Mouse (Mus musculus): Measurements from ENCODE around the gene Adam33. TPM values are rescaled to one million over a fixed set of nuclear protein-coding genes. Genes with fewer than 3 reads are reported as not detected.
"Not testable (repeated sequence)": the region's sequence is repeated elsewhere in the genome, so short reads cannot be mapped to it uniquely, and the experiment has no call there.

Adam33 gene
- 5.3 TPM in 2 replicates for polyA plus RNA-seq (2015; fragmentation: Nextera tagmentation; extraction: Ambion mirVana)

DNA sequence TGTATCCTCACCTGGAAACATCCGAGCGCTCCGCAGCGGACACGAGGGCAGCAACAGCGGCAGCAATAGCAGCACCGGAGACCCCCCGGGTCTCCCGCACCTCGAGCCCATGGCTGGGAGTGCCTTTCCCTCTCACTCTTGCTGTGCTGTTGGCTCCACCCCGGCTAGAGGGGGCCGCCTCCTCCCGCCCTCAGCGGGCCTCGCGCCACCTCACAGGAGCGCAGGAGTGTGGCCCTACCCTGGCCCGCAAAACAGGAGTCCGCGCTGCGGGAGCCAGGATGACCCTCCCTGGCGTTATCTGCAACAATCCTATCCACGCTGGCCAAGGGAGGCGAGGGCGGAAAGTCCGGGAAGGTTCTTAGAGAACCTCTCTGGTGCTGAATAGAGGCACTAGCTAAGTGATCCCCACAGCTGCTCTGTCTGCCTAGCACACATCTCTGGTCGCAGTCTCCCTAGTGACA lies at the start of gene Adam33:
Gene Adam33 (minus strand): TSS at position 411 of the 461 bp plus-strand sequence.
- no peak within 1 kb of the TSS for H3K27ac ChIP-seq (ENCODE audit: low read length)
- H3K9ac ChIP-seq (ENCODE audit: low read depth, low read length) = peak within 1 kb of the TSS; percentile 56

DNA sequence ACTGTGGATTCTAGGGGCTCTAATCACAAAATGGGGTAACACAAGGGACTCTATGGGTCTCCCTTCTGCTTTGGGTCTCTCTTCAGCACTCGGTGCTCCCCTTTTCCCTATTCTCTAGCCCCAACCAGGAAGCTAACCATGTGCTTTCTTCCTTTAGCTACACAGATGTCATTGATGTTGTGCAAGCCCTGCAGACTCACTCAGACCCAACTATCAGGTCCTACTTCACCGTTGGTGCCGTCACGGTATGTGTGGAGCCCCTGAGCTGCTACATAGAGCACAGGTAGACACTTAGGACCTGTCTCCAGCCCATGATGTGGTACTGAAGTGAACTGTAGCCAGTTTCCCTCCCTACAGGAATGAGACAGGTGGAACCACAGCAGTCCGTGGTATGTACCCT lies 42.4 kb upstream of the Adam33 start:
- Histone ChIP-seq H3K27ac (ENCODE audit: low read length) (no peak overlapping the region), H3K9ac (ENCODE audit: low read depth, low read length) (no peak overlapping the region), H3K4me2 (ENCODE audit: low read depth, low read length) (no peak overlapping the region), H3K4me3 (ENCODE audit: low read length) (no peak overlapping the region), H3K4me1 (ENCODE audit: control insufficient read depth, insufficient read depth, low read length) (no peaks in the 10 kb centered on the region), H3K36me3 (ENCODE audit: control insufficient read depth, insufficient read depth, low read length) (no peaks in the 10 kb centered on the region), H3K9me3 (ENCODE audit: control insufficient read depth, low read length) (no peaks in the 10 kb centered on the region), H3K27me3 (replicated peaks; ENCODE audit: control insufficient read depth, insufficient read depth, low read length) (no peaks in the 10 kb centered on the region)
- WGBS = 88% methylated on average over 5 of the region's 5 CpGs
- no peak for ATAC-seq

More for the DNA sequence above, at the start of gene Adam33:
- Histone ChIP-seq H3K4me1 (ENCODE audit: control insufficient read depth, insufficient read depth, low read length) (peaks cover 14% of the 10 kb centered on the region; the same call in 1 of the 2 replicates), H3K4me2 (ENCODE audit: low read depth, low read length) (peak within 1 kb of the TSS; percentile 64), H3K9me3 (ENCODE audit: control insufficient read depth, low read length) (no peaks in the 10 kb centered on the region), H3K27me3 (replicated peaks; ENCODE audit: control insufficient read depth, insufficient read depth, low read length) (peaks cover 8% of the 10 kb centered on the region; the same call in 1 of the 2 replicates), H3K36me3 (ENCODE audit: control insufficient read depth, insufficient read depth, low read length) (no peaks in the 10 kb centered on the region), H3K4me3 (ENCODE audit: low read length) (peak within 1 kb of the TSS; percentile 39)
- 5% methylated on average over 22 of the region's 27 CpGs for WGBS
- 0 out of 2 replicates have a peak, but pooled peaks have one; percentile 59 for ATAC-seq

DNA sequence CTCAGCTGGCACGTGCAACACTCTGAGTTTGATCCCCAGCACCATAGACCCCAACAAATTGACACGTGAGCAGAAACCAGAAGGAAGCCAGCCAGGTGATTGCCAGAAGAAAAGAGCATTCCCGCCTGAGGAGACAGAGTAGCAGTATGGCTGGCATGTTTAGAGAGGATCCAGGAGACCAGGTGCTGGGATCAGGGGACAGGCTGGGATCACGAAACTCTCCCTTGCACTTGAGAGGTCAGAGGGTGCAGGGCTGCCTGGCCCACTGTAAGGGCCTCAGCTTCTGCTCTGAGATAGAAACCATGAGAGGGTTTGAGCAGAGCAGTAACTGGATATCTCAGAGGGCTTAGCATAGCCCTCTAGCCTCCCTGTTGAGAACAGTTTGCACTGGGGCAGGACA lies 41.4 kb upstream of the Adam33 start:
- H3K4me2 ChIP-seq (ENCODE audit: low read depth, low read length); H3K27ac ChIP-seq (ENCODE audit: low read length); H3K36me3 ChIP-seq (ENCODE audit: control insufficient read depth, insufficient read depth, low read length); H3K9ac ChIP-seq (ENCODE audit: low read depth, low read length); H3K4me3 ChIP-seq (ENCODE audit: low read length); H3K27me3 ChIP-seq (replicated peaks; ENCODE audit: control insufficient read depth, insufficient read depth, low read length); H3K9me3 ChIP-seq (ENCODE audit: control insufficient read depth, low read length); ATAC-seq; H3K4me1 ChIP-seq (ENCODE audit: control insufficient read depth, insufficient read depth, low read length): not testable (repeated sequence)
- WGBS = 69% methylated on average over 4 of the region's 4 CpGs

DNA sequence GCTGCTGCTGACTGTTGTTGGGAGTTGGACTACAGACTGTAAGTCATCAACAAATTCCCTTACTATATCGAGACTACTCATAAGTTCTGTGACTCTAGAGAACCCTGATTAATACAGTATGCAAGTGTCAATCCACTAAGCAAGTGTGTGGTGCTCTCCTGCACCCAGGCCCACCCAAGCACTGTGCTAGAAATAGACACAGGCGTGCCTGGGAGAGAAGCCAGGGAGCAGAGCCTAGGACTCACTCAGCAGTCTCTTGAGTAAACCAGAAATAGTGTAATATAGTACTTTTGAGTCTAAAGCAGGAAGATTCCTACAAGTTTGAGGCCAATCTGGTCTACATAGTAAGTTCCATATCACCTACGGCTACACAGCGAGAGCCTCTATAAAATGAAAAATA lies 40.4 kb upstream of the Adam33 start:
- Histone ChIP-seq H3K27me3 (replicated peaks; ENCODE audit: control insufficient read depth, insufficient read depth, low read length) (no peaks in the 10 kb centered on the region), H3K27ac (ENCODE audit: low read length) (no peak overlapping the region), H3K36me3 (ENCODE audit: control insufficient read depth, insufficient read depth, low read length) (no peaks in the 10 kb centered on the region), H3K4me1 (ENCODE audit: control insufficient read depth, insufficient read depth, low read length) (no peaks in the 10 kb centered on the region), H3K4me2 (ENCODE audit: low read depth, low read length) (no peak overlapping the region), H3K9ac (ENCODE audit: low read depth, low read length) (no peak overlapping the region), H3K4me3 (ENCODE audit: low read length) (no peak overlapping the region), H3K9me3 (ENCODE audit: control insufficient read depth, low read length) (no peaks in the 10 kb centered on the region)
- ATAC-seq = no peak
- 88% methylated on average over 4 of the region's 4 CpGs for WGBS

DNA sequence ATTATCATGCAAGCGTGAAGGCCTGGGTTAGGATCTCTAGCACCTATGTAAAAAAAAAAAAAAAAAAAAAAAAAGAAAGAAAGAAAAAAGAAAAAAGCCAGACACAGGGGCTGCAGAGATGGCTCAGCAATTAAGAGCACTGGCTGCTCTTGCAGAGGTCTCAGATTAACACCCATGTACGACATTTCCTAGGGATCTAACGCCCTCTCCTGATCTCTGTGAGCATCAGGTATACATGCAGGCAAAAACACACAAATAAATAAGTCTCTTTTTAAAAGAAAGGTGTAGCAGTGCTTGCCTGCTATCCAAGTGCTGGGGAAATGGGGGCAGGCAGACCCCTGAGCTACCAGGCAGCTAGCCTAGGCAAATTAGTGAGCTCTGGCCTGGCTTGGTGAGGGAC lies 37.9 kb upstream of the Adam33 start:
- no peak for ATAC-seq
- Histone ChIP-seq H3K36me3 (ENCODE audit: control insufficient read depth, insufficient read depth, low read length) (no peaks in the 10 kb centered on the region), H3K9me3 (ENCODE audit: control insufficient read depth, low read length) (no peaks in the 10 kb centered on the region), H3K4me3 (ENCODE audit: low read length) (no peak overlapping the region), H3K27ac (ENCODE audit: low read length) (no peak overlapping the region), H3K27me3 (replicated peaks; ENCODE audit: control insufficient read depth, insufficient read depth, low read length) (no peaks in the 10 kb centered on the region), H3K9ac (ENCODE audit: low read depth, low read length) (no peak overlapping the region), H3K4me1 (ENCODE audit: control insufficient read depth, insufficient read depth, low read length) (0 out of 2 replicates have a peak, but pooled peaks cover 1% of the 10 kb centered on the region), H3K4me2 (ENCODE audit: low read depth, low read length) (no peak overlapping the region)
- 53% methylated on average over 3 of the region's 3 CpGs for WGBS

DNA sequence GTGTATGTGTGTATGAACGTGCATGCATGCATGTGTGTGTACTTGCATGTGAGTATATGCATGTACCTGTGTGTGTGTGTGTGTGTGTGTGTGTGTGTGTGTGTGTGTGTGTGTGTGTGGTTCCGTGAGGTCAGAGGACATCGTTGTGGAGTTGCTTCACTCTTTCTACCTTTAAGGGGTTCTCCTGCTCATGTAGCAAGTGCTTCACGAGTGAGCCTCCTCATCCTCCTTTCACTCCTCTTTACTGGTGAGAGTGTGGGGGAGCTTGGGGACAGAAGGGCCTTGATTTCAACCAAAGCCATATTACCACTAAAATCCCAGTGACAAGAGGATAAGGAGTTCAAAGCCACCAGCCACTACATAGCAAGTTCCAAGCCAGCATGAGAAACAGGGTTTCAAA lies 33.5 kb upstream of the Adam33 start:
- ATAC-seq = no peak
- no peak overlapping the region for H3K9ac ChIP-seq (ENCODE audit: low read depth, low read length)
- no peaks in the 10 kb centered on the region for H3K36me3 ChIP-seq (ENCODE audit: control insufficient read depth, insufficient read depth, low read length)
- 86% methylated on average over 4 of the region's 4 CpGs for WGBS
- 0 out of 2 replicates have a peak overlapping the region, but pooled peaks have one; percentile 37 for H3K4me2 ChIP-seq (ENCODE audit: low read depth, low read length)
- H3K27ac ChIP-seq (ENCODE audit: low read length) = no peak overlapping the region
- H3K4me1 ChIP-seq (ENCODE audit: control insufficient read depth, insufficient read depth, low read length) = peaks cover 9% of the 10 kb centered on the region
- H3K9me3 ChIP-seq (ENCODE audit: control insufficient read depth, low read length) = no peaks in the 10 kb centered on the region
- H3K27me3 ChIP-seq (replicated peaks; ENCODE audit: control insufficient read depth, insufficient read depth, low read length) = no peaks in the 10 kb centered on the region
- no peak overlapping the region for H3K4me3 ChIP-seq (ENCODE audit: low read length)

DNA sequence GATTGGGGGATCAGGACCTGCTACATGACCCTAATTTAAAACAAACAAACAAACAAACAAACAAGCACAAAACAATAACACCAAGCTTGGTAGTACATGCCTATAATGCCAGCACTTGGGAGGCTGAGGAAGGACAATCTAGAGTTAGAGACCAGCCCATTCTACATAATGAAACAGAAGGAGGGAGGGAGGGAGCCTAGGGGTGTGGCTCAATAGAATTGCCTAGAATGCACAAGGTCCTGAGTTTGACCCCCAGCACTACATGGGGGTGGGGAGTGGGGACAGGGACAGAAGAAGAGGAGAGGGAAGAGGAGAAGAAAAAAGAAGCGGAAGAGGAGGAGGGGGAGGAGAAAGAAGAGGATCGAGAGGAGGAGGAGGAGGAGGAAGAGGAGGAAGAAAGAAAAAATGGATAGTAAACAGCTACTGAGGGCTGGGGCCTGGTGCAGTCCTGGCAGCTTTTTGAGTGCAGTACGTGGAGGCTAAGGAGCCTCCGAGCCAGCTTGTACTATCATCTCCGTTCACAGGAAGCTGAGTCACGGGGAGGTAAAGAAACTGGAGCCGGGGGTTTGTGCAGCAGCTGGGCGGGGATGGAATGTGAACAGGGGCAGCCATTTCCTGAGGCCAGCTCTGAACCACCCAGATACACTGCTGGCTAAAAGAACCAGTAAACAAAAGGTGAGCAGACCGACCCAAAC lies 32.6 kb upstream of the Adam33 start:
- Histone ChIP-seq H3K9ac (ENCODE audit: low read depth, low read length) (peak overlapping the region; percentile 56), H3K9me3 (ENCODE audit: control insufficient read depth, low read length) (no peaks in the 10 kb centered on the region), H3K4me2 (ENCODE audit: low read depth, low read length) (peak overlapping the region; percentile 37), H3K27me3 (replicated peaks; ENCODE audit: control insufficient read depth, insufficient read depth, low read length) (no peaks in the 10 kb centered on the region), H3K4me1 (ENCODE audit: control insufficient read depth, insufficient read depth, low read length) (peaks cover 9% of the 10 kb centered on the region), H3K36me3 (ENCODE audit: control insufficient read depth, insufficient read depth, low read length) (no peaks in the 10 kb centered on the region), H3K4me3 (ENCODE audit: low read length) (peak overlapping the region; percentile 17; the same call in 1 of the 2 replicates), H3K27ac (ENCODE audit: low read length) (peak overlapping the region; percentile 80)
- peak; percentile 94 for ATAC-seq
- WGBS = 5% methylated on average over 9 of the region's 9 CpGs

DNA sequence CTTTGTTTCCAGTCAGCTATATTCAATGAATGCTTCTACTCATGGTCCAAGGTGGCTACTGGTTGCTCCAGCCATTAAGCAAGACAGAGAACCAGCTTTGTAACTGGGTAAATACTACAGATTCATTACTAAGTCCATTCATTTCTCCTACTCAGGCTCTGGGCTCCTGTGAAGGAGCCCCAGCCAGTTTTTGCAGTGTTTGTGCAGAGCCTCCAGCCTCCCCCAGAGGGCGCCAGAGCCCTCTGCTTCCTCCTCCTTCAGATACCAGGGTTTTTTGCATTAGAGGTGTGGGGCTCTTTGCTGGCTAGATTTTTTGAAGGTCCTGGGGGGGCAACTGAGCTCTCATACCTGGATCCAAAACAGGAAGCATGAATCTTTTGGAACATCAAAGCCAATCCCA lies 31.2 kb upstream of the Adam33 start:
- peak; percentile 47; the same call in 1 of the 2 replicates for ATAC-seq
- H3K9me3 ChIP-seq (ENCODE audit: control insufficient read depth, low read length) = no peaks in the 10 kb centered on the region
- H3K27me3 ChIP-seq (replicated peaks; ENCODE audit: control insufficient read depth, insufficient read depth, low read length) = no peaks in the 10 kb centered on the region
- no peak overlapping the region for H3K4me2 ChIP-seq (ENCODE audit: low read depth, low read length)
- peaks cover 9% of the 10 kb centered on the region for H3K4me1 ChIP-seq (ENCODE audit: control insufficient read depth, insufficient read depth, low read length)
- H3K4me3 ChIP-seq (ENCODE audit: low read length) = no peak overlapping the region
- 0% methylated on average over 1 of the region's 1 CpGs for WGBS
- H3K36me3 ChIP-seq (ENCODE audit: control insufficient read depth, insufficient read depth, low read length) = no peaks in the 10 kb centered on the region
- H3K27ac ChIP-seq (ENCODE audit: low read length) = no peak overlapping the region
- H3K9ac ChIP-seq (ENCODE audit: low read depth, low read length) = no peak overlapping the region

DNA sequence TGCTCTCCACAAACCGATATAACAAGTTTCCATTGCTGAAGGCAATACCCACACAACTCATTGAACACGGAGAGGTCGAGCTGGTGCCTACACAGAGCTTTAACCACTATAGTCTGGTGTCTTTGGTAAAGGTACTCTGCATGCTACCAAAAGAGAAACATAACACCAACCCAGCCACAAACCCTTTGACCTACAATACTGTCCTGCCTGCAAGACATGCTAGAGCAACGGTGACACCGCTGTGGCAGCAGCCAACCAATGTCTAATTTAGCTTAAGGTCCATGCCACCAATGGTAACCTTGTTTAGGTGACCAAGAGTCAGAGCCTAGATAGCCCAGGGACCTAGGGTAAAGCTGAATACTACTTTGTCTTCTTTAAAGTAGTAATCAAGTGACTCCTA lies 30.0 kb upstream of the Adam33 start:
- 89% methylated on average over 5 of the region's 5 CpGs for WGBS
- Histone ChIP-seq H3K36me3 (ENCODE audit: control insufficient read depth, insufficient read depth, low read length) (no peaks in the 10 kb centered on the region), H3K4me1 (ENCODE audit: control insufficient read depth, insufficient read depth, low read length) (peaks cover 9% of the 10 kb centered on the region), H3K9me3 (ENCODE audit: control insufficient read depth, low read length) (no peaks in the 10 kb centered on the region), H3K9ac (ENCODE audit: low read depth, low read length) (no peak overlapping the region), H3K27ac (ENCODE audit: low read length) (no peak overlapping the region), H3K4me2 (ENCODE audit: low read depth, low read length) (no peak overlapping the region), H3K4me3 (ENCODE audit: low read length) (no peak overlapping the region), H3K27me3 (replicated peaks; ENCODE audit: control insufficient read depth, insufficient read depth, low read length) (no peaks in the 10 kb centered on the region)
- no peak for ATAC-seq

Measured in intestine, embryonic 16.5 days (tissue).